Mouse (Mus musculus): ENCODE results near the gene Tmem69. TPM values are rescaled to one million over a fixed set of nuclear protein-coding genes. Genes with fewer than 3 reads are reported as not detected.

Tmem69 gene
- 10 to 100 TPM; 11.8 to 13.0 TPM for total RNA-seq (2021)

DNA sequence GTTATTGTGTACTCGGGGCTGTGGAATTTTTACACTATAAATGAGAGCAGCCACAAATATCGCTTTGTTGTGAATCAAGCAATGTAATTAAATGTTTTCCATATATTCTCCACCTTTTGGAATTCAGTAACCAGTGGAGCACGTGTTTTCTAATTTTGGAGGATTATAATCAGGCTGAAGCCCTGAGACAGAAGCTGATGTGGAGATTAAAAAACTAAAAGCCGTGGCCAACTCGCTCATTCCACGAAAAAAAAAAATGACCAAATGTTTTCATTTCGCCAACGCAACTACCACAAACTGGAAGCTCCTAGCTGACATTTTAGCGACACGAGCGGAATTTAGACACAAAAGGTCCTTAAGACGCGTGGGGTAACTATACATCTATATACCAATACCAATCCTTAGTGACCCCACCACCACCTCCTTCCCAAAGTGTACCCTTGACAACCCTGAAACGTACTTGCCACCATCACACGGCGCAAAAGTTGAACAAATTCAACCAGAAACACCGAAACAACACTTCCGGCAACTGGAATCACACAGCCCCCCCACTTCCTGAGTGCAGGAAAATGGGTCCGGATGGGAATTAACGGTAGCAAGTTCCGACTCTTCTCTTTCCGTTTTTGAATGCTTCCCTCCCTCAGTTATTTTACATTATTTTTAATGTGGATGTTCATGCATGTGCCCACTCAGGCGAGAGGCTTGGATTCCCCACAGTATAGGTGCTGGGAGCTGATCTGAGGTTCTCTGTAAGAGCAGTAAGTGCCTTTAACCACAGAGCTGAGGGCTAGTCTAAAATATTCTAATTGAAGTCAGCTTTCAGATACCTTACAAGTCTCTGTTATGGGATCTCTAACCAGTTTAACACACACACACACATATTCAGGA is at the start of gene Tmem69:
Tmem69 (minus strand) TSS at position 524 of the 888 bp plus-strand sequence.
- peak; percentile 55 to 69 for DNase-seq (ENCODE audit: extremely low spot score in 1 of 2, low spot score in 1 of 2)

- peak; percentile 76 to 78 for DNase-seq (ENCODE audit: extremely low spot score in 1 of 2, low spot score in 1 of 2)
Observed at GRCm38 (mm10) chr4:116596978-116597881, 41.5 kb upstream of the Tmem69 start.

DNA sequence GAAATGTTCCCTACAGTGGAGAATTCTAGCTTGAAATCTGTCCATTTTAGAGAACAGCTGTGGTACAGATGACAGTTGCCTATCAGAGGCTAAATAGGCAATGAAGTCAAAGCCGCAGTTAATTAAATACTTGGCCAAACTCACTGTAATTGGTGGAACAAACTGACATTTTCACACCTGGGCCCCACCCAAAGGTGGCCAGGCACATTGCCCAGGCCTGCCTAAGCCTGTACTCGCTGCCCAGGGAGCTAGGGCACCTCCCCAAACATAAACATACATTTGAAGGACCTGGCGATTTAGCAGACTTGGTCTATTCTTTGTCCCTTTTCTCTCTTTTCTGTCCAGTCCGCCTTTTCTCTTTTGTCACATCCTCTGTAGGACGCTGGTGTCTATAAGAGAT is 40.6 kb upstream of the Tmem69 start, which contains the start of gene Ccdc17:
Ccdc17 (plus strand) TSS at position 276 of the 400 bp plus-strand sequence.
- DNase-seq (ENCODE audit: extremely low spot score in 1 of 2, low spot score in 1 of 2): no peak

DNA sequence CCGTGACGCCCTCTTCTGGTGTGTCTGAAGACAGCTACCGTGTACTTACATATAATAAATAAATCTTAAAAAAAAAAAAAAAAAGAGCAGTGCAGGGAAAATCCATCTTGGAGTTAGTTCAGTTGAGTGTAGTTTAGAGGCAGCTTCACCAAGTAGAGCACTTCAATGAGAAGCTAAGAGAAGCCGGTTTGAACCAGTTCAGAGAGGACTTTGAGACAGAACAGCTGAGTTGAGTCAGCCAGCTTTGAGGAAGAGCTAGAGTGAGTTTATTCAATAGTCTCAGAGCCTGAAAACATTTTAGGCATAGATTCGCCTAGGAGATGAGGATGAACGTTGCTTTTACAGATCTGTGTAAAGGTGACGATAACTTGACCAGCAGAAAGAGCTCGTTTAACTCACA is 40.1 kb upstream of the Tmem69 start:
- no peak for DNase-seq (ENCODE audit: extremely low spot score in 1 of 2, low spot score in 1 of 2)

DNA sequence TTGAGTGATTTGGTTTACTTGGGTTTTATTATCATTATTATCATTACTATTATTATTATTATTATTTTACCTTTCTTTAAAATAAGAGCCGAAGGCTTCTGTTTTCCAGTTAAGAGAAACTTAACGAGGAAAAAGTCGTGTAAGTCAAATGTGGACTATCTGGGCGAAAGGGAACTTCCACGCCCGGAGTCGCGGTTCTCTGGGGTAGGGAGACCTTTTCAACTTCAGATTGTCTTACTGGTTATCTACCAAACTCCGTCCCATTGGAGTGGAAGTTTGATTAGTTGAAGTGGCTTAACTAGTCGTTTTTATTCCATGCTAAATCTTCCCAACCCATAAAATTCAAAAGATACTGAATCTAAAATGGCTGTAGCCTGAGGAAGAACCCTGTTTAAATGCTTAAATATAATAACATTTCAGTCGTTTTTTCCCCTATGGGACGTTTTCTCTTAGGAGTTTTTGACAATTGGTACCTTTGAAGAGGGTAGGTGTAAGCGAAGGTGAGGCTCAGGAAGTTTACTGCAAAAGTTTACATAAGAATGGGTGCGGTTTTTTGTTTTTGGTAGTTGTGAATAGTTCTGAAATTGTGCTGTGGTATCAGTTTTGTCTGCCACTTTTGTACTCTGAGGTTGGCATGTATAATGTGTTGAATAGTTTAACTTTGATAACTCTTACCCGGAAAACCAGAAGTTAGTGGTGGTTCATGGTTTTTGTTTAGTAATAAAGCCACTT is 2.6 kb upstream of the Tmem69 start:
- no peak for DNase-seq (ENCODE audit: extremely low spot score in 1 of 2, low spot score in 1 of 2)

DNA sequence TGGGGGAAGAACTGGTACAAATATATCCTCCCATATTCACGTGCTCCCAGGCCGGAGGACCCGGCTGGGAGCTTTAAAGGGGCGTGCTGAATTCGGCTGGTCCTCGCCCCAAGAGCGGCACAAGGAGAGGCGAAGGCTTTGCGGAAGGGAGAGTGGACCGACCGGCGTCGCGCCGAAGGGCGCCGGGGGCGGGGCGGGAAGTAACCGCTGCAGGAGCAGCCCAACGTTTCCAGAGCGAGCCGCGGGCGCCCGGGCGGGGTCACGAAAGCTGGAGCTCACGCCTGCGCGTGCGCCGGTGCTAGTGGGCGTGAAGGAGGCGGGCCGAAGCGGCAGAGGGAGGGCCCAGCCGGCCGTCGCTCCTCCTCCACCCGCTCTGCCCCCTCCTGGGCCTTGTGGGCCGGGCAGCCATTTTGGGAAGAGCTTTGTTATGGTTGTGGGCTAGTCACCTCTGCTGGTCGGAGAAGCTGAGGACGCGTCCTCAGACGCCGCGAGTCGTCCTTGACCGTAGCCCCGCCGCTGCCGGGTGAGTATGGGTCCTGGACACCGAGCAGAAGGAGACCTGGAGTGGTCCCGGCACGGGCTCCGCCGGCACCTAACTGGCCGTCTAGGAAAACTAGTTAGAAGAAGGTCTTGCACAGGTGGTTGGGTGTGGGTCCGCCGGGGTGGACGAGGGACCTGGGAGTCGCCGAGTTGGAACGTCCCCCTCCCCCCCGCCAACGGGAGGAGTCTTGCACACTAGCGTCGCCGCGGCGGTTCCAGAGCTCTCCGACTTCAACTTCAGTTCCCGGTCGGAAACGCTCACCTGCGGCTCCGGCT is 1.8 kb upstream of the Tmem69 start, which contains the start of gene Gpbp1l1:
Gpbp1l1 (plus strand) TSS at position 353 of the 816 bp plus-strand sequence.
- peak; percentile 91 to 97 for DNase-seq (ENCODE audit: extremely low spot score in 1 of 2, low spot score in 1 of 2)

- peak; percentile 83 to 84 for DNase-seq (ENCODE audit: extremely low spot score in 1 of 2, low spot score in 1 of 2)
Observed at GRCm38 (mm10) chr4:116556561-116557305, 997 bp upstream of the Tmem69 start.

- no peak for DNase-seq (ENCODE audit: extremely low spot score in 1 of 2, low spot score in 1 of 2)
Observed at GRCm38 (mm10) chr4:116553035-116553434, 2.7 kb downstream of the Tmem69 start.

DNA sequence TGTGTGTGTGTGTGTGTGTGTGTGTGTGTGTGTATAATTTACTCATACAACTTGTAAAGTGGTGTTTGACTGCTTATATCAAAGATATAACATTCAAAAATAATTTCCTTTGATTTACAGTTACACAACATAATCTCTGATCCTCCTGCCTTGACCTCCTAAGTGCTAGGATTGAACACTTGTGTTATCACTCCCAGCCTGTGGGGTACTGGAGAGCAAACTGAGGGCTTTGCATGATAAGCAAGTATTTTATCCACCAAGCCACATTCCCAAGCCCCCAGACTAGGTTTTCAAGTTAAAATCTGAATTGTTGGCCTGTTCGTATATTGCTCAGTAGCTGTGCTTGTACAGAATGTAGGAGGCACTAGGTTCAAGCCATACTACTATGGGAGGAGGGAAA is 5.3 kb downstream of the Tmem69 start:
- DNase-seq (ENCODE audit: extremely low spot score in 1 of 2, low spot score in 1 of 2): no peak

DNA sequence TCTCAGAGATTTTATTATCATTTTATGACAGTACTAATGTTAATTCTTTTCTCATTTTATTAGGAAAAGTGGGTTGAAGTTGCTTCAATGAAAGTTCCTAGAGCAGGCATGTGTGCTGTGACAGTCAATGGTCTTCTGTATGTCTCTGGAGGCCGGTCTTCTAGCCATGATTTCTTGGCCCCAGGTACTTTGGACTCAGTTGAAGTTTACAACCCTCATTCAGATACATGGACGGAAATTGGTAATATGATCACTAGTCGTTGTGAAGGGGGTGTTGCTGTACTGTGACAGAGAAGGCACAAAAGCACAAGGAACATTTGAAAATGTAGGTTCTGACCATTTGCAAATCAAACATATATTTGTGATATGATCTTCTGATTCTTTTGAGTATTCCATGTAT is 18.0 kb downstream of the Tmem69 start:
- no peak for DNase-seq (ENCODE audit: extremely low spot score in 1 of 2, low spot score in 1 of 2)

DNA sequence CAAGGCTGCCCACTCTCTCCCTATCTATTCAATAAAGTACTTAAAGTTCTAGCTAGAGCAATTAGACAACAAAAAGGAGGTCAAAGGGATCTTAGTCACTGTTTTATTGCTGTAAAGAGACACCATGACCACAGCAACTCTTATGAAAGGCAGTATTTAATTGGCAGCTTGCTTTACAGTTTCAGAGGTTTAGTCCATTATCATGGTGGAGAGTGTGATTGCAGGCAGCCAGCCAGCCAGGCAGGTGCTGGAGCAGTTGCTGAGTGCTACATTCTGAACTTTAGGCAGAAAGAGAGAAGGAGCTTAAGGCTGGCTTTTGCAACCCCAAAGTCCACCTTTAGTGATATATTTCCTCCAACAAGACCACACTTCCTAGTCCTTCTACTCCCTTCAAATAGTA is 19.4 kb downstream of the Tmem69 start:
- no peak for DNase-seq (ENCODE audit: extremely low spot score in 1 of 2, low spot score in 1 of 2)

- no peak for DNase-seq (ENCODE audit: extremely low spot score in 1 of 2, low spot score in 1 of 2)
Observed at GRCm38 (mm10) chr4:116531109-116531508, 24.6 kb downstream of the Tmem69 start.

DNA sequence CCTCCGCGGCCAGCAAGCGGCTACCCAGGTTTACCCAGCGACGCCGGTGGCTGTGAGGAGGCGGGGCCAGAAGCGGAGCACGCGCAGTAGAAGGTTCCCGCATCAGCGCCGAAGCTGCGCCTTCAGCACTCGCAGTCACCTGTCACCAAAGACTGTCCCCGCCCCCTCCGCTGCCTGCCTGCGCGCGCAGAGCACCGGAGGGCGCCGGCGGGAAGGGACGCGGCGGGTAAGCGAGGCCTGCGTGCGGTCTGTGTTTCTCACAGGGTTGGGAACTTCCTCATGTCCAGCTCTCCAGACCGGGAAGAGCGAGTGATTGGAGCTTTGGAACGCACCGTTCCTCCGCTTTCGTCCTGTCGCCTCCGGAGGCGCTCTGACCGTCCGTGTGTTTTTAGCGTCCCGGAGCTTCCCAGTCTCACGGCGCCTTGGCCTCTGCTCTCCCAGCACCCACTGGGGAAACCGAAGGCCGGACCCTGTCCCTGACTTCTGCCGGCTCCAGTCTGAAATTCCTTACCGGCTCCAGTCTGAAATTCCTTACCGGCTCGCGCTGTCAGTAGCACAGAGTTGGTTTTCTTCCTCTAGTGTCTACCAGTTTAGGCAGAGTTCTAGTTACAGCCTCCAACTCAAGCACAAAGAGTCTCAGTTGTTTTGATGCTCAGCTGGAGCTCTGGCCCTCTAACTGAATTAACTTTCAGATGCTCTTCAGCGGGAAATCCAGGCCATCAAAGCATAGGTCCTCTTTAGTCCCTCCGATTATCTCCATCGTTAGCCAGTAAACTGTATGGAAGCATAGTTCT is 48.1 kb downstream of the Tmem69 start, which contains the start of gene Ipp:
Ipp (plus strand) TSS at position 125 of the 794 bp plus-strand sequence.
- DNase-seq (ENCODE audit: extremely low spot score in 1 of 2, low spot score in 1 of 2): peak; percentile 91 to 93

DNA sequence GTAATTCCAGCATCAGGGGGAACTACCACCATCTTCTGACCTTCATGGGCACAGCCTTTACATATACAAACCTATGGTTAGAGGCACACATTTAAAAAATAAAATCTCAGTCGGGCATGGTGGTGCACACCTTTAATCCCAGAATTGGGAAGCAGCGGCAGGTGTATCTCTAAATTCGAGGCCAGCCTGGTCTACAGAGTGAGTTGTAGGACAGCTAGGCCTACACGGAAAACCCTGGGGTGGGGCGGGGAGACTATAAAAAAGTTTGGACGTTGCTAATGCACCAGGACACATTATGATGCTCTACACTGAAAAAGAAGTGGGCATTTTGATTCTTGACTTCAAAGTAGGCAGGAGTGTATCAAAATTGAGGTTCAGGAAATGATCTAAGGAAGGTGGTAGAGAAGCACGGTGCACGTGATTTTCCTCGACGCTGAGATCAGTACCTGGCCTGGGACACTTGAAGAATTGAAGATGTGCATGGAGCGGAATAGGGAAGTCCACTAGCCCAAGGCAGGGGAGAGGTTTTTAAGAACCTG is 48.8 kb downstream of the Tmem69 start:
- DNase-seq (ENCODE audit: extremely low spot score in 1 of 2, low spot score in 1 of 2): peak in 1 of 2 experiments; percentile 3

Data from layer of hippocampus, postnatal 25 days (tissue).